Mouse (Mus musculus) heart, adult 8-10 months (tissue): ENCODE measurements around the gene Irx6. TPM values are rescaled to one million over a fixed set of nuclear protein-coding genes. Genes with fewer than 3 reads are reported as not detected.

Experiments used
- DNase-seq: peaks from one replicate; pipeline ENCODE4 v3.0.0; 2022; ENCODE audit warnings: low spot score
- total RNA-seq, 4 experiments: library from RNA; stranded (reverse); gene quantifications; 2 replicates each; pipeline ENCODE4 v1.2.4; 2022

Irx6 gene
- total RNA-seq: not detected

GRCm38 (mm10) chr8:92674244-92675128, at the start of gene Irx6:
Gene Irx6, plus strand, starts transcription at chr8:92674288.
- DNase-seq: no peak

- no peak for DNase-seq
These were observed 45.1 kb upstream of the Irx6 start for GRCm38 (mm10) chr8:92628711-92629650.

GRCm38 (mm10) chr8:92633199-92633598, 40.9 kb upstream of the Irx6 start:
- DNase-seq: no peak

GRCm38 (mm10) chr8:92640820-92641219, 33.3 kb upstream of the Irx6 start:
- no peak for DNase-seq

- peak; percentile 42 for DNase-seq
These were observed 27.5 kb upstream of the Irx6 start for GRCm38 (mm10) chr8:92646637-92647036.

- no peak for DNase-seq
These were observed 9.9 kb upstream of the Irx6 start for GRCm38 (mm10) chr8:92664207-92664606.

- no peak for DNase-seq
These were observed 3.9 kb upstream of the Irx6 start for GRCm38 (mm10) chr8:92670236-92670635.

GRCm38 (mm10) chr8:92670656-92671195, 3.4 kb upstream of the Irx6 start:
- no peak for DNase-seq

GRCm38 (mm10) chr8:92671892-92672291, 2.2 kb upstream of the Irx6 start:
- DNase-seq: no peak

GRCm38 (mm10) chr8:92673101-92673500, 987 bp upstream of the Irx6 start:
- no peak for DNase-seq

GRCm38 (mm10) chr8:92673555-92674243, 389 bp upstream of the Irx6 start:
- peak; percentile 4 for DNase-seq

GRCm38 (mm10) chr8:92678407-92678806, 4.3 kb downstream of the Irx6 start:
- DNase-seq: no peak

GRCm38 (mm10) chr8:92697361-92697760, 23.3 kb downstream of the Irx6 start:
- no peak for DNase-seq

GRCm38 (mm10) chr8:92698411-92698810, 24.3 kb downstream of the Irx6 start:
- DNase-seq: no peak

GRCm38 (mm10) chr8:92699922-92700540, 25.9 kb downstream of the Irx6 start:
- DNase-seq: no peak

- DNase-seq: peak; percentile 52
These were observed 29.3 kb downstream of the Irx6 start for GRCm38 (mm10) chr8:92703375-92703774.

GRCm38 (mm10) chr8:92706311-92706710, 32.2 kb downstream of the Irx6 start:
- no peak for DNase-seq

GRCm38 (mm10) chr8:92713286-92713685, 39.2 kb downstream of the Irx6 start:
- DNase-seq: no peak

GRCm38 (mm10) chr8:92717418-92717817, 43.3 kb downstream of the Irx6 start:
- peak; percentile 45 for DNase-seq

GRCm38 (mm10) chr8:92718057-92718456, 44.0 kb downstream of the Irx6 start:
- no peak for DNase-seq
